Mouse (Mus musculus) myocyte (in vitro differentiated cells): ENCODE measurements around the gene 6330409D20Rik. TPM values are rescaled to one million over a fixed set of nuclear protein-coding genes. Genes with fewer than 3 reads are reported as not detected.

Experiments used
- H3K27me3 ChIP-seq: one replicate; pipeline ENCODE4 v1.6.1; 2011; ENCODE audit not compliant: control insufficient read depth, insufficient read depth, insufficient read length
- H3K36me3 ChIP-seq: one replicate; pipeline ENCODE4 v1.6.1; 2011; ENCODE audit not compliant: control insufficient read depth, insufficient read depth
- H3K4me2 ChIP-seq: one replicate; pipeline ENCODE4 v1.6.1; 2011; ENCODE audit warnings: low read depth, control low read depth
- H3K4me3 ChIP-seq: one replicate; pipeline ENCODE4 v1.5.1; 2011; ENCODE audit warnings: mild to moderate bottlenecking, control low read depth, moderate library complexity
- H3K79me2 ChIP-seq: one replicate; pipeline ENCODE4 v1.6.1; 2011; ENCODE audit not compliant: control insufficient read depth, insufficient read depth
- H3ac ChIP-seq: one replicate; pipeline ENCODE4 v1.6.1; 2011; ENCODE audit not compliant: control insufficient read depth, insufficient read length
- CEBPB ChIP-seq: IDR thresholded peaks from 2 replicates; pipeline ENCODE4 v1.6.1; 2011; ENCODE audit warnings: mild to moderate bottlenecking, moderate library complexity; ENCODE audit not compliant: poor library complexity, insufficient read depth, severe bottlenecking
- E2F4 ChIP-seq: IDR thresholded peaks from one replicate; pipeline ENCODE4 v1.6.1; 2011; ENCODE audit warnings: mild to moderate bottlenecking, control low read depth, moderate library complexity; ENCODE audit not compliant: insufficient read depth
- MAX ChIP-seq: IDR thresholded peaks from one replicate; pipeline ENCODE4 v1.6.1; 2011; ENCODE audit warnings: low read depth, mild to moderate bottlenecking, control low read depth
- MYOD1 ChIP-seq, 3 experiments: IDR thresholded peaks; one replicate each; pipeline ENCODE4 v1.6.1; 2011; ENCODE audit warnings: control low read depth in 2 of 3, low read depth in 2 of 3, mild to moderate bottlenecking in 2 of 3, moderate library complexity in 1 of 3; ENCODE audit not compliant: insufficient read length in 2 of 3, control insufficient read depth in 1 of 3
- MYOG ChIP-seq, 3 experiments: IDR thresholded peaks; one replicate each; pipeline ENCODE4 v1.6.1; 2011; ENCODE audit warnings: control low read depth in 2 of 3, low read depth in 2 of 3, mild to moderate bottlenecking in 2 of 3; ENCODE audit not compliant: insufficient read length in 2 of 3, control insufficient read depth in 1 of 3, insufficient read depth in 1 of 3
- POLR2A ChIP-seq: IDR thresholded peaks from one replicate; pipeline ENCODE4 v1.6.1; 2011; ENCODE audit warnings: low read depth, mild to moderate bottlenecking, control low read depth, moderate library complexity; ENCODE audit not compliant: insufficient read length
- POLR2AphosphoS2 ChIP-seq: IDR thresholded peaks from one replicate; pipeline ENCODE4 v1.6.1; 2011; ENCODE audit warnings: low read depth, control low read depth; ENCODE audit not compliant: insufficient read length
- REST ChIP-seq: IDR thresholded peaks from one replicate; pipeline ENCODE4 v1.6.1; 2011; ENCODE audit warnings: mild to moderate bottlenecking, control low read depth, moderate library complexity; ENCODE audit not compliant: insufficient read depth, insufficient read length
- SRF ChIP-seq: IDR thresholded peaks from one replicate; pipeline ENCODE4 v1.6.1; 2011; ENCODE audit warnings: low read depth; ENCODE audit not compliant: control insufficient read depth, insufficient read length
- TCF12 ChIP-seq: IDR thresholded peaks from one replicate; pipeline ENCODE4 v1.6.1; 2011; ENCODE audit warnings: mild to moderate bottlenecking, control low read depth; ENCODE audit not compliant: poor library complexity, insufficient read depth, severe bottlenecking
- TCF3 ChIP-seq: IDR thresholded peaks from one replicate; pipeline ENCODE4 v1.6.1; 2011; ENCODE audit warnings: low read depth, control low read depth; ENCODE audit not compliant: insufficient read length
- USF1 ChIP-seq: IDR thresholded peaks from one replicate; pipeline ENCODE4 v1.6.1; 2011; ENCODE audit warnings: low read depth, mild to moderate bottlenecking, control low read depth, moderate library complexity
- polyA plus RNA-seq: library from polyadenylated mRNA; unstranded; fragments of >200 nt; fragmentation: generic; extraction: Trizol; gene quantifications from one replicate; pipeline ENCODE4 v1.2.1, GENCODE M21; 2012; ENCODE audit warnings: missing spikeins

6330409D20Rik gene
- polyA plus RNA-seq, 1 experiment = not detected

- no peak overlapping the region for H3K4me2 ChIP-seq
- H3K27me3 ChIP-seq = no peaks in the 10 kb centered on the region
- peaks cover 8% of the 10 kb centered on the region for H3K36me3 ChIP-seq
- peaks cover 6% of the 10 kb centered on the region for H3K79me2 ChIP-seq
- H3ac ChIP-seq = no peak overlapping the region
- no peak overlapping the region for H3K4me3 ChIP-seq
- TF ChIP-seq CEBPB (no peak), POLR2AphosphoS2 (no peak), SRF (no peak), MYOD1 (IDR thresholded peaks at IDR 0.05; ENCODE audit: control insufficient read depth in 1 of 3, insufficient read length in 2 of 3, low read depth in 2 of 3) (no peak), REST (no peak), POLR2A (no peak), USF1 (no peak), TCF12 (no peak), TCF3 (no peak), E2F4 (no peak), MAX (no peak), MYOG (IDR thresholded peaks at IDR 0.05; ENCODE audit: control insufficient read depth in 1 of 3, insufficient read depth in 1 of 3, insufficient read length in 2 of 3, low read depth in 2 of 3) (no peak)
Measured at GRCm38 (mm10) chr2:32772626-32773279, 31.9 kb upstream of the 6330409D20Rik start.

DNA sequence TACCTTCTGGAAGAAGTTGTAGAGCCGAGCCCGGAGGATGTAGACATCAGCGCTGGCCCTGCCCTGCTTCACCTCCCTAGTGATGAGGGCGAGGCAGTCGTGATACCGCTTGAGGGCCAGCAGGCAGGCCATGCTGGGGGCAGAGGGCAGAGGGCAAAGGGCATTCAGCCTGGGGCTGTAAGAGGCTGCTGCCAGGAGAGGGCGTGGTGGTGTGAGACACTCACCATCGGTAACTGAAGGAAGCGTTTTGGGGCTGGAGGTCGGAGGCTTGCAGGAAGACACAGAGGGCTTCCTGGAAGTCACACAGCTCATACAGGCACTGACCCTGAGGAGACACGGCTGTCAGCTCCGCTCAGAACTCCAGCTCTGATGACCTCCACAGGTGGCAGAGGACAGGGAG is 31.1 kb upstream of the 6330409D20Rik start:
- Histone ChIP-seq H3K27me3 (no peaks in the 10 kb centered on the region), H3K36me3 (no peaks in the 10 kb centered on the region), H3K79me2 (peaks cover 6% of the 10 kb centered on the region), H3ac (no peak overlapping the region), H3K4me2 (no peak overlapping the region), H3K4me3 (no peak overlapping the region)
- TF ChIP-seq TCF3 (no peak), MYOG (IDR thresholded peaks at IDR 0.05; ENCODE audit: control insufficient read depth in 1 of 3, insufficient read depth in 1 of 3, insufficient read length in 2 of 3, low read depth in 2 of 3) (no peak), E2F4 (no peak), TCF12 (no peak), CEBPB (no peak), POLR2AphosphoS2 (no peak), MAX (no peak), POLR2A (no peak), SRF (no peak), MYOD1 (IDR thresholded peaks at IDR 0.05; ENCODE audit: control insufficient read depth in 1 of 3, insufficient read length in 2 of 3, low read depth in 2 of 3) (no peak), USF1 (no peak), REST (no peak)

- Histone ChIP-seq H3K4me2 (no peak overlapping the region), H3ac (no peak overlapping the region), H3K27me3 (no peaks in the 10 kb centered on the region), H3K36me3 (no peaks in the 10 kb centered on the region), H3K4me3 (no peak overlapping the region), H3K79me2 (no peaks in the 10 kb centered on the region)
- TF ChIP-seq USF1 (no peak), E2F4 (no peak), POLR2A (no peak), SRF (no peak)
Measured at GRCm38 (mm10) chr2:32769327-32770085, 28.7 kb upstream of the 6330409D20Rik start.

- H3K4me3 ChIP-seq = no peak overlapping the region
- no peaks in the 10 kb centered on the region for H3K36me3 ChIP-seq
- TF ChIP-seq CEBPB (no peak), POLR2A (no peak), SRF (no peak), TCF12 (no peak), USF1 (no peak), E2F4 (no peak), MAX (no peak), POLR2AphosphoS2 (no peak), TCF3 (no peak)
- no peaks in the 10 kb centered on the region for H3K79me2 ChIP-seq
- H3ac ChIP-seq = no peak overlapping the region
- no peaks in the 10 kb centered on the region for H3K27me3 ChIP-seq
- H3K4me2 ChIP-seq = no peak overlapping the region
Measured at GRCm38 (mm10) chr2:32768661-32769285, 28.0 kb upstream of the 6330409D20Rik start.

DNA sequence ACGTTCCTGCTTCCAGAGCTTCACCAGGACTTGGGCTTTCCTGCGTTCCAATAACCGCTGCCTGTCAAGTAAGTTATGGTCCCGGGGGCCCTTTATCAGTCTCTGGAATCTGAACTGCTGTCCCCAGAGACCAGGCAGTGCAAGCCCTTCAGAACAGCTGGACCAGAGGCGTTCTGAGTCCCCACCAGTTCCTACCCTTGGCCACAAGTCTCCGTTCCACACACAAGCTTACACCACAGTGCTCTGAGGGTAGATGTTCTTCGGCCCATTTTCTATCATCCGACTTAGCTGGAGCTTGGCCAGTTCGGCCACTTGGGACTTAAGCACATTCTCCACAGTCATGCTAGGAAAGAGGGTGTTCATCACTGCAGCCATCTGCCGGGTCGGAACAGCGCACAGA is 26.4 kb upstream of the 6330409D20Rik start:
- no peaks in the 10 kb centered on the region for H3K36me3 ChIP-seq
- H3K27me3 ChIP-seq = no peaks in the 10 kb centered on the region
- no peak overlapping the region for H3ac ChIP-seq
- H3K4me2 ChIP-seq = no peak overlapping the region
- H3K4me3 ChIP-seq = no peak overlapping the region
- TF ChIP-seq MYOG (IDR thresholded peaks at IDR 0.05; ENCODE audit: control insufficient read depth in 1 of 3, insufficient read depth in 1 of 3, insufficient read length in 2 of 3, low read depth in 2 of 3) (no peak), REST (no peak), CEBPB (no peak), MYOD1 (IDR thresholded peaks at IDR 0.05; ENCODE audit: control insufficient read depth in 1 of 3, insufficient read length in 2 of 3, low read depth in 2 of 3) (no peak), POLR2AphosphoS2 (no peak)
- no peaks in the 10 kb centered on the region for H3K79me2 ChIP-seq
